Mouse (Mus musculus) thymus, adult 2 months (tissue): ENCODE measurements around the gene Ppp1r27. TPM values are rescaled to one million over a fixed set of nuclear protein-coding genes. Genes with fewer than 3 reads are reported as not detected.
"Not testable (repeated sequence)": the region's sequence is repeated elsewhere in the genome, so short reads cannot be mapped to it uniquely, and the experiment has no call there.

Experiments
- DNase-seq: peaks from one replicate; pipeline ENCODE4 v3.0.0; 2021
- H3K27ac ChIP-seq: fragments of 200-500 bp; 2 replicates; pipeline ENCODE4 v1.5.1; 2012; ENCODE audit warnings: low read length, control low read depth; ENCODE audit not compliant: control insufficient read depth, insufficient read depth
- H3K27me3 ChIP-seq: fragments of 200-500 bp; 2 replicates; pipeline ENCODE4 v1.6.1; 2012; ENCODE audit warnings: mild to moderate bottlenecking, low read length, moderate library complexity, mixed read lengths; ENCODE audit not compliant: control insufficient read depth, insufficient read depth
- H3K36me3 ChIP-seq: fragments of 200-500 bp; 2 replicates; pipeline ENCODE4 v1.6.1; 2012; ENCODE audit warnings: mild to moderate bottlenecking, low read length, moderate library complexity; ENCODE audit not compliant: control insufficient read depth, insufficient read depth
- H3K4me1 ChIP-seq: fragments of 200-500 bp; replicated peaks from 2 replicates; pipeline ENCODE4 v1.6.1; 2012; ENCODE audit warnings: low read length; ENCODE audit not compliant: control insufficient read depth, insufficient read depth
- H3K4me3 ChIP-seq: fragments of 200-500 bp; 2 replicates; pipeline ENCODE4 v1.5.1; 2012; ENCODE audit warnings: mild to moderate bottlenecking, low read length, control low read depth, moderate library complexity; ENCODE audit not compliant: control insufficient read depth, insufficient read depth
- CTCF ChIP-seq: fragments of 200-500 bp; IDR thresholded peaks from 2 replicates; pipeline ENCODE4 v1.5.1; 2012; ENCODE audit warnings: mild to moderate bottlenecking, control low read depth, low read length, moderate library complexity, borderline replicate concordance; ENCODE audit not compliant: control insufficient read depth, poor library complexity, insufficient read depth; ENCODE audit errors: extremely low read depth
- POLR2A ChIP-seq: fragments of 200-500 bp; IDR thresholded peaks from 2 replicates; pipeline ENCODE4 v1.6.1; 2012; ENCODE audit warnings: mild to moderate bottlenecking, low read length, control low read depth, moderate library complexity; ENCODE audit not compliant: control insufficient read depth, poor library complexity, insufficient read depth; ENCODE audit errors: extremely low read depth
- WGBS: fragments of 180-500 bp; shearing (Covaris S2); methylation state at CpG from one replicate; pipeline ENCODE4 v1.1.7; 2018; 5-methylcytosine and 5-hydroxymethylcytosine counted together
- polyA plus RNA-seq: library from polyadenylated mRNA; depleted of rRNA; stranded (reverse); fragments of >200 nt; gene quantifications from 2 replicates; pipeline ENCODE4 v1.2.3, GENCODE M21; 2012

The Ppp1r27 gene
- polyA plus RNA-seq, 1 experiment: 6.4 TPM

DNA sequence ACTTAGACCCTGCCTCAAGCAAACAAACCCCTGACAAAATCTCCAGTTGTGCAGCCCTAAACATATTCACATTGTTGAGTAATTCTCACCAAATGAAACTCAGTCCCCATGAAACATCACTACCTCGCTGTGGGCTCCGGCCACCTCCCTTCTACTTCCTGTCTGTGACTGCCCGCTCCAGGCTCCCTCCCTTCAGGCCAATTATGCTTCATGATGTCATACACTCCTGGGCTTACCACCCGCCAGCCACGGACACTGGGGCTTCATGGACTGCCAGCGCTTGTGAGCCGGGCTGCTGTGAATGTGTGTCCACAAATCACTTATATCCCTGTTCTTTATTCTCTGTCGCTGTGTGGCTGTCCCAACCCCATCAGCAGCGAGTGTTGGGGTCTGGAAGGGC is 31.2 kb downstream of the Ppp1r27 start:
- Histone ChIP-seq H3K4me1 (no peaks in the 10 kb centered on the region), H3K27me3 (no peaks in the 10 kb centered on the region), H3K27ac (no peak overlapping the region), H3K36me3 (no peaks in the 10 kb centered on the region), H3K4me3 (no peak overlapping the region)
- WGBS: 73% methylated on average over 9 of the region's 9 CpGs
- TF ChIP-seq POLR2A (no peak), CTCF (no peak)
- DNase-seq: no peak

DNA sequence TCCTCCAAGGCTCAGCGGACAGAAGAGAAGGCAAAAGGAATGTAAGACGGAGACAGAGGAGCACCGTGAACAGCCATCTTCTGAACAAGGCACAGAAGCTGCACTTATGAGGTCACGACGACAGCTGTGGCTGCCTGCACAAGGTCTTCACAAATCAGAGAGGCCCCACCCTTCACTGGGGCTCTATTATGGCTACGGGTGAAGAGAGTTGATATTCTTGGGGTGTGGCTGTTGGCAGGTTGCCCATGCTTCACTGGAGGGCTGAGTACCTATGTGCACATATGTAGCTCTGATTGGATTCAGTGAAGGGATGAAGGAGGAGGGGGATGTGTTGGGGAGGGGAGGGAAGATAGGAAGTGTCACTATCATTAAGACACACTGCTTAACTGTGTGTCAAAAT is 32.4 kb downstream of the Ppp1r27 start:
- Histone ChIP-seq H3K4me1 (no peaks in the 10 kb centered on the region), H3K27me3 (no peaks in the 10 kb centered on the region), H3K36me3 (no peaks in the 10 kb centered on the region), H3K4me3 (no peak overlapping the region), H3K27ac (no peak overlapping the region)
- 79% methylated on average over 6 of the region's 6 CpGs for WGBS
- no peak for DNase-seq
- no peak for TF ChIP-seq POLR2A
- TF ChIP-seq CTCF: no peak

DNA sequence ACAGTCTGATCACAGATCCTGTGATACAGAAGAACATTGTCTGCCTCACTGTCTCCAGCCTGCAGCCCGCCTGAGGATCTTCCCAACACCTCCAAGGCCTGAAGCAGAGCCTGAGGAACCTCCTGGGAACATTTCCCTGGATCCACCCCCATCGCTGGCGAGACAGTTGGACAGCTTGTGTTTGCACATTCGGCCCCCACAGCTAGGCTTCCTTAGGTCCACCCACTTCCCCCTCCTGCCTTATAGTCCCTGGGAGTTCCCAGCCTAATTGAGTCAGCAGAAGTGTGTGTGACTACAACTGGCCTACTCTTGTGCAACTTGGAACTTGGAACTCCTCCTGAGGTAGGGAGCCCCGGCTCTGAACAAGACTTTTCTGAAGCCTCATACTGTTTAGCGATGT is 32.9 kb downstream of the Ppp1r27 start:
- no peak for DNase-seq
- no peaks in the 10 kb centered on the region for H3K36me3 ChIP-seq
- 65% methylated on average over 6 of the region's 6 CpGs for WGBS
- no peak overlapping the region for H3K27ac ChIP-seq
- no peaks in the 10 kb centered on the region for H3K4me1 ChIP-seq
- H3K27me3 ChIP-seq: no peaks in the 10 kb centered on the region
- TF ChIP-seq CTCF (no peak), POLR2A (no peak)
- H3K4me3 ChIP-seq: no peak overlapping the region

DNA sequence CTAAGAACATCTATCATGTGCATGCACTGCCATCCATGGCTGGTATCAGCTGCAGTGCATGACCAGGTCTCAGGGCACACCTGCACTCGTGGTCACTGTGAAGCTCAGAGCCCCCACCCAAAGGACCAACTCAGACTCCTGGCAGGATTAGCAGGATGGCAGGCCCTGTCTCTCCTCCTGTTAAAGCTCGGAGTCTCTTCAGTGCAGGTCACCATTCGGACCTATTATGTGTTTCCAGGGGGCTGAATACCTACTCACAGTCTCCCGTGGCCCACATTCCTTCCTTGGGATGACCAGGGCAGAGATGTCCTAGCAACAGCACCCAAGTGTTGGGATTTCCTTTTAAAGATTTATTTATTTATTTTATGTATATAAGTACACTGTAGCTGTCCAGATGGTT is 33.8 kb downstream of the Ppp1r27 start:
- Histone ChIP-seq H3K36me3 (no peaks in the 10 kb centered on the region), H3K4me3 (no peak overlapping the region), H3K4me1 (no peaks in the 10 kb centered on the region), H3K27ac (no peak overlapping the region), H3K27me3 (no peaks in the 10 kb centered on the region)
- DNase-seq: no peak
- TF ChIP-seq POLR2A (no peak), CTCF (no peak)
- WGBS: 94% methylated on average over 4 of the region's 4 CpGs

DNA sequence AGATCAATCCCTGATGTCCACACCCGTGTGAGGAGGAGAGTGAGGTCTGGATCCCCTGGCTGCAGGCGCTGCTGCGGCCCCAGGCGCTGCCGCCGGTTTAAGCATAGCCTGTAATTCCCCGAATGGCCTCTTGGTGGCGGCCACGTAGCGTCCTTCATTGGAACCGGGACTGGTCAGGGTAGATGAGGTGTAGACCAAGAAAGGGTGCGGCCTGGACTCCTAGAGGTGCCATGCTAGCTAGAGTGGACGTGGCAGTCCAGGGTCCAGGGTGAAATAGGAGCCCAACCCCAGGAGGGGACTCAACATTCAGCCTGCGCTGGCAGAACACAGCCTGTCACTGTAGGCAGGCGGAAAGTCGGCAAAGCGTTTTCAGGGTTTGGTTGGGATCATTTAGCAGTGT is 35.3 kb downstream of the Ppp1r27 start:
- 26% methylated on average over 17 of the region's 17 CpGs for WGBS
- Histone ChIP-seq H3K36me3 (no peaks in the 10 kb centered on the region), H3K27me3 (no peaks in the 10 kb centered on the region), H3K27ac (no peak overlapping the region), H3K4me3 (no peak overlapping the region), H3K4me1 (peaks cover 9% of the 10 kb centered on the region)
- peak; percentile 84 for DNase-seq
- no peak for TF ChIP-seq POLR2A
- TF ChIP-seq CTCF: peak; percentile 91

GRCm38 (mm10) chr11:120514262-120514661 is 36.7 kb downstream of the Ppp1r27 start:
- not testable (repeated sequence) for H3K4me3 ChIP-seq, H3K27ac ChIP-seq, DNase-seq, H3K36me3 ChIP-seq, H3K27me3 ChIP-seq
- WGBS: 92% methylated on average over 2 of the region's 2 CpGs
- H3K4me1 ChIP-seq: peaks cover 20% of the 10 kb centered on the region

DNA sequence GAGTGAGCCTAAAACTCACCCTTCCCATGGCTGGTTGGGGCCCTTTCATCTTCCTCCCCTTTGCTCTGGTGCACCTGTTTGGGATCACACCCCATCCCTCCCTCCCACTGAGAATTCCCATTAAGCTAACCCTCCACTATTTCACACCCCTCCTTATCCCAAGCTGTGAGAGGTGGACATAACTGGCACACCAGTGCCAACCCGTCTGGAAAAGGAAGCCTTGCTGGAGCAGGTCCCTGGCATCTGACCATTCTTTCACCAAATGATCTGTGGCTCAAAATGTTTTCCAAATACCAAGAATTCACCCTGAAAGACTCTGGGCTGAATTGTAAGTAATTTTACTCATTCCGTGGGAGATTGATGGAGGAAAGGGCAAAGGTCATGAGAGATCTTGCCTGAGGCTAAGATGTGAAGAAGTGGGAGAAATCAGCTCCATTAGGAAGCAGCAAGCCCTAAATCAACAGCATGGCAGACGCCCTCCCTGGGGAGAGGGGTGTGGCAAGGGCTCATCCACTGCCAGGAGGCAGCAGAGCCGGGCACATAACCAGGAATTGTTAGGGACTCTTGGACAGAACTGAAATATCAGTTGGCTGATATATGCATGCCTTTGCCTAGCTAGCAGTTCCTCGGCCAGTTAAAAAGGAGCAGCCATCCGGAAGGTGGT is 38.0 kb downstream of the Ppp1r27 start:
- no peak overlapping the region for H3K27ac ChIP-seq
- no peaks in the 10 kb centered on the region for H3K36me3 ChIP-seq
- peaks cover 20% of the 10 kb centered on the region for H3K4me1 ChIP-seq
- WGBS: 93% methylated on average over 6 of the region's 6 CpGs
- no peak for DNase-seq
- no peak for TF ChIP-seq POLR2A
- TF ChIP-seq CTCF: no peak
- H3K27me3 ChIP-seq: no peaks in the 10 kb centered on the region
- no peak overlapping the region for H3K4me3 ChIP-seq
